Mouse (Mus musculus) limb, embryonic 15.5 days (tissue): ENCODE data around the gene Zc3h12a. TPM values are rescaled to one million over a fixed set of nuclear protein-coding genes. Genes with fewer than 3 reads are reported as not detected.

Experiments
- ATAC-seq: fragments of 200-750 bp; cut with Nextera tagmentation; 2 replicates; pipeline ENCODE4 v1.8.0; 2017; ENCODE audit warnings: low read depth, moderate TSS enrichment; ENCODE audit not compliant: insufficient number of reproducible peaks, low FRiP score, low TSS enrichment
- H3K27ac ChIP-seq: fragments of 300-500 bp; sonication (generic); 2 replicates; pipeline ENCODE4 v1.5.1; 2015; ENCODE audit warnings: moderate library complexity, mild to moderate bottlenecking, inconsistent platforms
- H3K27me3 ChIP-seq: fragments of 300-500 bp; sonication (generic); 2 replicates; pipeline ENCODE4 v1.6.1; 2015; ENCODE audit warnings: inconsistent platforms
- H3K36me3 ChIP-seq: fragments of 300-500 bp; sonication (generic); 2 replicates; pipeline ENCODE4 v1.6.1; 2015; ENCODE audit warnings: inconsistent platforms
- H3K4me1 ChIP-seq: fragments of 300-500 bp; sonication (generic); 2 replicates; pipeline ENCODE4 v1.6.1; 2015; ENCODE audit warnings: inconsistent platforms
- H3K4me2 ChIP-seq: fragments of 300-500 bp; sonication (generic); 2 replicates; pipeline ENCODE4 v1.6.1; 2015; ENCODE audit warnings: mild to moderate bottlenecking, inconsistent platforms
- H3K4me3 ChIP-seq: fragments of 300-500 bp; sonication (generic); 2 replicates; pipeline ENCODE4 v1.5.1; 2015; ENCODE audit warnings: mild to moderate bottlenecking, inconsistent platforms
- H3K9ac ChIP-seq: fragments of 300-500 bp; sonication (generic); 2 replicates; pipeline ENCODE4 v1.6.1; 2015; ENCODE audit warnings: inconsistent platforms
- H3K9me3 ChIP-seq: fragments of 300-500 bp; sonication (generic); 2 replicates; pipeline ENCODE4 v1.6.1; 2016; ENCODE audit warnings: inconsistent platforms
- WGBS: fragments of 180-500 bp; shearing (Covaris S2); methylation state at CpG from one replicate; pipeline ENCODE4 v1.1.7; 2015; 5-methylcytosine and 5-hydroxymethylcytosine counted together
- polyA plus RNA-seq: library from polyadenylated mRNA; unstranded; fragments of >200 nt; fragmentation: Nextera tagmentation; extraction: Ambion mirVana; gene quantifications from 2 replicates; pipeline ENCODE4 v1.2.1, GENCODE M21; 2015

Gene Zc3h12a
- polyA plus RNA-seq, 1 experiment from 2014 or later = 1.8 TPM

DNA sequence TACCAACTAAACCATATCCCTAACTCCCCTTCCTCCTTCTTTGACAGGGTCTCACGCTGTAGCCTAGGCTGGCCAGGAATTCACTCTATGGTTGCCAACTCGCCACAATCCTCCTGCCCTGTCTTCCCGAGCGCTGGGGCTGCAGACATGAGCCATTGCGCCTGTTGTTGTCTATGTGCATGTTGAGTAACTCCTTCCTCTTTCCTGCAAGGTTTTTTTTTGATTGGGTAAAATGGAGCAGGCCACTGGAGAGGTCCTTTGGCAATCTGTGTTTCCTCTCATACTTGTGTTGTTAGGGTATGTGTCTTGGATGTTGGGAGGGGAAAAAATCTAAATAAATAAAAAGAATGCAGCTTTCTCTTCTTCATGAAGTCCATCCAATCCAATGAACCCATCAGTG is 16.6 kb upstream of the Zc3h12a start:
- Histone ChIP-seq H3K27me3 (0 out of 2 replicates have a peak, but pooled peaks cover 14% of the 10 kb centered on the region), H3K27ac (no peak overlapping the region), H3K4me1 (peaks cover 10% of the 10 kb centered on the region; the same call in 1 of the 2 replicates), H3K36me3 (no peaks in the 10 kb centered on the region), H3K9me3 (no peaks in the 10 kb centered on the region), H3K4me3 (no peak overlapping the region), H3K4me2 (no peak overlapping the region), H3K9ac (no peak overlapping the region)
- WGBS = 84% methylated on average over 5 of the region's 5 CpGs
- no peak for ATAC-seq

DNA sequence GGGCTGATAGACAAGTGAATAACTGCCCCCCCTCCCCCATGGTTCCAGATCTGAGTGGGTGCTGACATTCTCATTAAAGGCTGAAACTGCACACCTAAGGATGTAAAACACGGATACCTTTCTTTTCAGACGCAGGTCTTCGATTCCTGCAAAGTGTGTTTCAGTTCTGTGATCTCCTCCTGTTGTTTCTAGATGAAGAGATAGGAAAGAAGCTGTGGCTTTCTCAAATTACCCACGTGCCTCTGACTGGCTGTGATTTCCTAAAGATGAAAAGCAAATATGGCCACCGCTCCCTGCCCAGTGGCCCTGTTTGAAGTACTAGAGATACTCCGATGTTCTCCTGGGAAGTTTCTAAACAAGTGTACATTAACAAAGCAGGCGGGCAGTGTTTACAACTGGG is 10.7 kb upstream of the Zc3h12a start:
- no peak overlapping the region for H3K27ac ChIP-seq
- H3K36me3 ChIP-seq = no peaks in the 10 kb centered on the region
- no peaks in the 10 kb centered on the region for H3K4me1 ChIP-seq
- 54% methylated on average over 7 of the region's 7 CpGs for WGBS
- no peak overlapping the region for H3K4me3 ChIP-seq
- no peaks in the 10 kb centered on the region for H3K9me3 ChIP-seq
- no peak overlapping the region for H3K9ac ChIP-seq
- ATAC-seq = no peak
- H3K4me2 ChIP-seq = no peak overlapping the region
- 0 out of 2 replicates have a peak, but pooled peaks cover 5% of the 10 kb centered on the region for H3K27me3 ChIP-seq

DNA sequence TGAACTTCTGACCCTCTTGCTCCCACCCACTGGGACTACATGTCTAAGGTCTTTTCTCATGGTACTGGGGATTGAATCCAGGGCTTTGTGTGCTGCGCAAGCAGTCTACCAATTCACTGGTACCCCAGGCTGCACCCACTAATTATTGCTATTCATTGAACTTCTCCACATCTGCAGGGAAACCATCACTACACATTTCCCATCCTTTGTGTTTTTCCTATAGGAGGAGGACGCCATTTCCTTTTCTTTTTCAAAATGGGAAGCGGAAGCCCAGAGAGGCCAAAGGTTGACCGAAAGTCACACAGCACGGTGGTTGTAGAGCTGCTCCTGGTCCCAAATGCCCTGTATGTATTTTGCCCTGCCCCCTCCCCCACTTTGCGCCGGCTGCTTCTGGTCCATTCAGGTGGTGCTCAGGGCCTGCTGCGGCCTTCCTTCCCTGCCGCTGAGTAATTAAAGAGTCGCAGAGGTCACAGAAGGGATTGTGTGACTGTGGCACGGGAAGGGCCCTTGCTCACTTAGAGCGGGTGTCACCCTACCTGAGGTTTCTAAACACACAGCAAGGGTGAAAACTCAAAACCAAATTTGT is 8.8 kb upstream of the Zc3h12a start:
- 59% methylated on average over 12 of the region's 12 CpGs for WGBS
- Histone ChIP-seq H3K4me3 (no peak overlapping the region), H3K9me3 (no peaks in the 10 kb centered on the region), H3K27me3 (no peaks in the 10 kb centered on the region), H3K27ac (no peak overlapping the region), H3K4me2 (no peak overlapping the region), H3K36me3 (no peaks in the 10 kb centered on the region), H3K4me1 (no peaks in the 10 kb centered on the region), H3K9ac (no peak overlapping the region)
- ATAC-seq = no peak

DNA sequence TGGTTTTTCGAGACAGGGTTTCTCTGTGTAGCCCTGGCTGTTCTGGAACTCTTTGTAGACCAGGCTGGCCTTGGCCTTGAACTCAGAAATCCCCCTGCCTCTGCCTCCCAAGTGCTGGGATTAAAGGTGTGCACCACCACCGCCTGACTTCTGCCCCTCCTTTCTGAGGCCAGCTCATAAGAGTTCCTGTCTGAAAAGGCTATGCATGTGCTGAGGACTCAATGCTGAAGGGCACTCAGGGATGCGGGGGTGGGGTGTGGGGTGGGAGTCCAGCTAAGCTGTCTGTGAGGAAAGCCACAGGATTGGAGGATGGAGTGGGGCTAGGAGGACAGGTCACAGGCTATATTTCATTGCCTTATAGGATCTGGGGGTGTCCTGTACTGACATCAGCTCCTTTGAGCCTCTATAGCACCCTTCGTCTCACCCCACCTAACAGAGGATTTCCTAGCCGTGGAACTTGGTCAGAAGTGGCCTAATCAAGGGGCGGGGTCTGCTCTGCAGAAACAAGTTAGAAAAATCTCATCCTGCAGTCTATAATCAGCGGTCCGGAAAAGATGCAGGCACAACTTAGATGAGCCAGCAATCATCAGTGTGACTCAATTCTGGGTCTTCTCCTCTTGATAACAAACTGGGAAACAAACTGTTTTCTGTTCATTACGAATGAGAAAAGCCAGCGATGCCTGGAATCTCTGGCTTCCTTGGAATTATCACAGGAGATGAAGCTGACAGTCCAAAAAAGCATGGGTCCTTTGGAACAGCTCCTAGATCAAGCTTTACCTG is 7.6 kb upstream of the Zc3h12a start:
- H3K27ac ChIP-seq = no peak overlapping the region
- no peaks in the 10 kb centered on the region for H3K4me1 ChIP-seq
- 75% methylated on average over 9 of the region's 10 CpGs for WGBS
- no peaks in the 10 kb centered on the region for H3K36me3 ChIP-seq
- H3K9ac ChIP-seq = no peak overlapping the region
- no peaks in the 10 kb centered on the region for H3K27me3 ChIP-seq
- no peak for ATAC-seq
- H3K4me3 ChIP-seq = no peak overlapping the region
- no peak overlapping the region for H3K4me2 ChIP-seq
- H3K9me3 ChIP-seq = no peaks in the 10 kb centered on the region

DNA sequence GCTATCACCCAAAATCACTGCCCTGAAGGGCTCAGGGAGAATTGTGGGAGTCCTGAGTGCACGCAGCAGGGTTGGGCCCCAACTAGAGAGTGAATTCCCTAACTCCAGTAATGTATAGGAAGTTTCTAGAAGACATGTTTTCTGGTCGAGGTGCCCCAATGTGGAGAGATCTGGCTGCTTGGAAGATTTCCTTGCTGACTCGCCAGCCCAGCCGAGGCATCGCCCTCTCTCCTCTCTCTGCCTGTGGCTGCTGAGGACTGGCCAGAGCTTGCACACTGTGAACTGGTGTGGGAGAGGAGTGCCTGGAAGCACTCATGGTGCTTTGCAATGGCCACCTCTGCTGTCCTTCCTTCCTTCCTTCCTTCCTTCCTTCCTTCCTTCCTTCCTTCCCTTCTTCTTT is 7.0 kb upstream of the Zc3h12a start:
- no peaks in the 10 kb centered on the region for H3K27me3 ChIP-seq
- H3K4me3 ChIP-seq = no peak overlapping the region
- H3K27ac ChIP-seq = no peak overlapping the region
- no peaks in the 10 kb centered on the region for H3K9me3 ChIP-seq
- H3K4me1 ChIP-seq = no peaks in the 10 kb centered on the region
- no peak for ATAC-seq
- no peaks in the 10 kb centered on the region for H3K36me3 ChIP-seq
- H3K9ac ChIP-seq = no peak overlapping the region
- WGBS = 62% methylated on average over 5 of the region's 5 CpGs
- no peak overlapping the region for H3K4me2 ChIP-seq

DNA sequence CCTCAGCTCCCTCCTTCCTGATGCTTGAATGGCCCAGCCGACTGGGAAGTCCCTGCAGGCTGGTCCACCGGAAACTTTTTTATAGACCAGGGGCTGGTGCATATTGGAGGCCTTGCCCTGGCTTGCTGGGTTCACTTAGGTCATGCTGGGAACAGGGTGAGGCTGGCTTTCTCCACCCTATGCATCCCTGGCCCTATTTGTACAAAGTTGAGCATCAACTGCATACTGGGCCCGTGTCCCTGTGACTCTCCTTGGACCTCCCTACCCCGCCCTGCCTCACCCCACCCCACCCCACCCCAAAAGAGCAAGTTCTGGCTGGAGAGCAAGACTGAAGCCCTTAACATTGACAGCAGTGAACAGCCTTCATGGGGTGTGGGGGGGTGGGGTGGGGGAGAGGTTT is 6.6 kb upstream of the Zc3h12a start:
- Histone ChIP-seq H3K36me3 (no peaks in the 10 kb centered on the region), H3K9me3 (no peaks in the 10 kb centered on the region), H3K27me3 (no peaks in the 10 kb centered on the region; the same call in 1 of the 2 replicates), H3K27ac (no peak overlapping the region), H3K9ac (no peak overlapping the region), H3K4me2 (no peak overlapping the region), H3K4me1 (no peaks in the 10 kb centered on the region), H3K4me3 (no peak overlapping the region)
- no peak for ATAC-seq
- 61% methylated on average over 4 of the region's 4 CpGs for WGBS

DNA sequence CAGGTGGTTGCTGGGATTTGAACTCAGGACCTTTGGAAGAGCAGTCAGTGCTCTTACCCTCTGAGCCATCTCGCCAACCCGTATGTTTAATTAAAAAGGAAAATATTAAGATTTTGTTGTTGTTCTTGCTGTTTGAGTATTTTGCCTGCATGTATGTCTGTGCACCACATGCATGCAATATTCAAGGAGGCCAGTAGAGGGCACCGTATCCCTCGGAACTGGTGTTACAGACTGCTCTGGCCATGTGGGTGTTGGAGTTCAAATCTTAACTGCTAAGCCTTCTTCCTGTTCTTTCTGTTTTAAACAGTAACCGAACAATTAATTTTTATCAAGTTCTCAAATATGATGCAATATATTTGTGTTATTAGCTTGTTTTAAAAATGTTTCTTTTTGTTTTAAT is 4.8 kb upstream of the Zc3h12a start:
- Histone ChIP-seq H3K4me2 (no peak overlapping the region), H3K4me3 (no peak overlapping the region), H3K9me3 (no peaks in the 10 kb centered on the region), H3K27me3 (peaks cover 8% of the 10 kb centered on the region), H3K4me1 (peaks cover 5% of the 10 kb centered on the region; the same call in 1 of the 2 replicates), H3K9ac (no peak overlapping the region), H3K36me3 (no peaks in the 10 kb centered on the region), H3K27ac (no peak overlapping the region)
- 28% methylated on average over 5 of the region's 5 CpGs for WGBS
- ATAC-seq = no peak

DNA sequence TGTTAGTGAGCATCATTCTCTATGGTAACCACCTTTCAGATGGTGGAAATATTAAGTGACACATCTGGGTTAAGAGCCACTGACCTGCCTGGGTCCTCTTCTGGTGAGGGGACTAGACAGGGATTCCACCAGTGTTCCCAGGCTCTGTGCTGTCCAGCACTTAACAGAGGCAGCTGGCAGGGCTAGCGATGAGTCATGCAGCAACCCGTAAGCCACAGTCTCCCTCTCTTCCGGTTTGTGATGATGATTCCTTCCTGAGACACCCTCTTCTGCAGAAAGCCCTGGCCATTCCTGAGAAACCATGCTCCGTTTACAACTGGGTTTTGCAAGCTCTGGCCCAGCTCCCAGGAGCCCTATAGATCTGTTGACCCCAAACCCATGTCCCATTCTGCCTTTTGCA is 3.9 kb upstream of the Zc3h12a start:
- no peak overlapping the region for H3K27ac ChIP-seq
- no peak overlapping the region for H3K4me2 ChIP-seq
- no peak overlapping the region for H3K4me3 ChIP-seq
- no peaks in the 10 kb centered on the region for H3K9me3 ChIP-seq
- WGBS = 48% methylated on average over 4 of the region's 4 CpGs
- ATAC-seq = no peak
- H3K36me3 ChIP-seq = no peaks in the 10 kb centered on the region
- H3K9ac ChIP-seq = no peak overlapping the region
- peaks cover 8% of the 10 kb centered on the region for H3K27me3 ChIP-seq
- peaks cover 11% of the 10 kb centered on the region for H3K4me1 ChIP-seq

DNA sequence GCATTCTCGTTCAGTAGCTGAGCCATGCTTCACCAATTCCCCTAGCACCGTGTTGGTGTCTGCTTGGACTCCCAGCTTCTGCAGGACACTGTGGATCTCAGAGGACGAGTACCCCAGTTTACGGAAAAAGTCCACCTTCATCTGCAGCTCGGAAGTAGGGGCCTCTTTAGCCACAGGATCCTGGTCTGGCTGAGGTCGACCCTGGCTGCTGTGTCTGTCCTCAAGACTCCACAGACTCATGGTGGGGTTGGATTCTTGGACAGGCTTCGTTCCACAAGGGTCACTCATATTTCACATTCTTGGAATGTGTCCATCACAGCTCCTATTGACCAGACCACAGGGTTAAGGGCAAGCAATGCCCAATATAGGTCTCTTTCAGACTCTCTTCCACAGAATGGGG is 879 bp downstream of the Zc3h12a start:
- Histone ChIP-seq H3K27me3 (peaks cover 8% of the 10 kb centered on the region), H3K4me1 (peaks cover 36% of the 10 kb centered on the region), H3K27ac (no peak overlapping the region), H3K4me2 (peak overlapping the region; percentile 98), H3K4me3 (peak overlapping the region; percentile 76), H3K36me3 (no peaks in the 10 kb centered on the region; the same call in 1 of the 2 replicates), H3K9me3 (no peaks in the 10 kb centered on the region), H3K9ac (no peak overlapping the region)
- 73% methylated on average over 7 of the region's 7 CpGs for WGBS
- ATAC-seq = no peak

DNA sequence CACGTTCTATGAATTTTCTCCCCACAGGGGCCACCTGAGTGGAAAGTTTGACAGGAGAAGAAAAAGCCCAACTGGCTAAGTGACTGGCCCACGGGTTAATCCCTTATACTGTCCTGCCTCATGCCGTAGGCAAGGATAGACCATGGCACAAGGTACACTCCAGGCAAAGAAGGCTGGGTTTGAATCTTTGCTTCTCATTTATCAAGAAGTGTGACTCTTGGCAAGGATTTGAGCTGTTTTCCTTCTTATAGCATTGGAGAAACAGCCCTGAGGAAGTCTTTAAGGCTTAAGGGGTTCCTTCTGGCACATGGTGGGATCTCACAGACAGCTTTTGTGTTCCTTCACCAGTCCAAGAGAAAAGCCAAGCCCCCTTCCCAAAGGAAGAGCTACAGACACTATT is 1.5 kb downstream of the Zc3h12a start:
- Histone ChIP-seq H3K9ac (no peak overlapping the region), H3K4me2 (no peak overlapping the region), H3K27ac (no peak overlapping the region), H3K27me3 (peaks cover 8% of the 10 kb centered on the region), H3K4me3 (peak overlapping the region; percentile 76), H3K36me3 (no peaks in the 10 kb centered on the region; the same call in 1 of the 2 replicates), H3K9me3 (no peaks in the 10 kb centered on the region), H3K4me1 (peaks cover 36% of the 10 kb centered on the region)
- 81% methylated on average over 3 of the region's 3 CpGs for WGBS
- no peak for ATAC-seq

DNA sequence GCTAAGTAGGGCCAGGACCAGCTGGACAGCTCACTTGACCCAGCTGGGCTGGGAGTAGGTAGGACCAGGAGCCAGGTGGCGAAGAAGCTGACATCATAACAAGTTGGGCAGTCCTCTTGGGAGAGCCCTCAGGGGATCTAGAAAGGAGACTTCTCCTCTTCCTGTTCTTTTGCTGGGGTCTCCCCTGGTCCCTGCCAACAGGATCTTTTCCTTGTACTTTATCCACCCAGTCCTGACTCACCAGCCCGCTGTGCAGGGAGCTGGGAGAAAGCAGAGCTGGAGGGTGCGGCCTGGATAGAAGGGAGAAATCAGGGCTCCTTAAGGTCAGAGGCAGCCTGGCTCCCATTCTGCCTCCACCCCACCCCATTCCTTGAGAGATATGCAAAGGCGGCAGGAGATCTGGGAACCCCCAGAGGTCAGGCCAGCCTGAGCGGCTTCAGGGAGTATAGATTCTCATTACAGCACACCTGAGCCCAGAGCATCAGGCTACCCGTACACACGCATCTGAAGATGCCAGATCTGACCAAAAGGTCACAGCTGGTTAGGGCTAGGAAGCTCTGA is 2.2 kb downstream of the Zc3h12a start:
- Histone ChIP-seq H3K9me3 (no peaks in the 10 kb centered on the region), H3K9ac (no peak overlapping the region), H3K27ac (no peak overlapping the region), H3K36me3 (peaks cover under 1% of the 10 kb centered on the region; the same call in 1 of the 2 replicates), H3K4me1 (peaks cover 36% of the 10 kb centered on the region), H3K4me2 (no peak overlapping the region), H3K4me3 (no peak overlapping the region; the same call in 1 of the 2 replicates), H3K27me3 (peaks cover 8% of the 10 kb centered on the region)
- WGBS = 75% methylated on average over 7 of the region's 7 CpGs
- no peak for ATAC-seq
